Mouse (Mus musculus): Measurements from ENCODE around the gene Gm26657. TPM values are rescaled to one million over a fixed set of nuclear protein-coding genes. Genes with fewer than 3 reads are reported as not detected.

Gene Gm26657
- polyA plus RNA-seq, 2 experiments: not detected

DNA sequence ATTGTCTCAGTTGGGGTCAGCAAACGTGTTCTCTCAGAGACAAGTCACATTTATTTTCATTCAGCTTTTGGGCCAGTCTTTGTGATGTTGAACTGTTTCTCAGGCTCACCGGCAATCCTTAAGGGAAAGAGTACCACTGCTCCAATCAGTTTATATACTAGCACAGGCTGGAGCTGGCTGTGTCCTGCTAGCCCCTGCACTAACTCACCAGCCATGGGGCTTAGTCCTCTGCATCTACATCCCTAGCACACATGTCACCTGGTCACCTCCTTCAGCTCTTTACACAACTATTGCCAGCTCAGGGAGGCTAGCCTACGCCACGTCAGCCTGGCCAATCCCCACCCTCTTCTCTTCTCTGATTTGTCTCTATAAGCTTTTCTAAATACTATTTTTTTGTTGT, 2.8 kb downstream of the Gm26657 start:
- 91% methylated on average over 4 of the region's 4 CpGs for WGBS
- no peak for ATAC-seq (ENCODE audit: low FRiP score, low read depth)
- H3K9me3 ChIP-seq (ENCODE audit: control insufficient read depth, low read length): no peaks in the 10 kb centered on the region
- H3K4me1 ChIP-seq (ENCODE audit: control insufficient read depth, insufficient read depth, low read length): no peaks in the 10 kb centered on the region
- no peaks in the 10 kb centered on the region for H3K27me3 ChIP-seq (ENCODE audit: control insufficient read depth, insufficient read depth, low read length)
- no peak for DNase-seq (ENCODE audit: low spot score)
- no peak overlapping the region for H3K27ac ChIP-seq (replicated peaks; ENCODE audit: low read depth, low read length)
- no peak for TF ChIP-seq POLR2A (IDR thresholded peaks at IDR 0.05; ENCODE audit: borderline replicate concordance, extremely low read depth, insufficient read depth, insufficient read length)
- H3K4me2 ChIP-seq (replicated peaks; ENCODE audit: low read depth, low read length, severe bottlenecking): no peak overlapping the region
- H3K9ac ChIP-seq (ENCODE audit: low read depth, low read length, severe bottlenecking): no peak overlapping the region
- peaks cover 30% of the 10 kb centered on the region for H3K36me3 ChIP-seq (ENCODE audit: control insufficient read depth, insufficient read depth, low read length)
- no peak overlapping the region for H3K4me3 ChIP-seq (replicated peaks; ENCODE audit: low read length)

DNA sequence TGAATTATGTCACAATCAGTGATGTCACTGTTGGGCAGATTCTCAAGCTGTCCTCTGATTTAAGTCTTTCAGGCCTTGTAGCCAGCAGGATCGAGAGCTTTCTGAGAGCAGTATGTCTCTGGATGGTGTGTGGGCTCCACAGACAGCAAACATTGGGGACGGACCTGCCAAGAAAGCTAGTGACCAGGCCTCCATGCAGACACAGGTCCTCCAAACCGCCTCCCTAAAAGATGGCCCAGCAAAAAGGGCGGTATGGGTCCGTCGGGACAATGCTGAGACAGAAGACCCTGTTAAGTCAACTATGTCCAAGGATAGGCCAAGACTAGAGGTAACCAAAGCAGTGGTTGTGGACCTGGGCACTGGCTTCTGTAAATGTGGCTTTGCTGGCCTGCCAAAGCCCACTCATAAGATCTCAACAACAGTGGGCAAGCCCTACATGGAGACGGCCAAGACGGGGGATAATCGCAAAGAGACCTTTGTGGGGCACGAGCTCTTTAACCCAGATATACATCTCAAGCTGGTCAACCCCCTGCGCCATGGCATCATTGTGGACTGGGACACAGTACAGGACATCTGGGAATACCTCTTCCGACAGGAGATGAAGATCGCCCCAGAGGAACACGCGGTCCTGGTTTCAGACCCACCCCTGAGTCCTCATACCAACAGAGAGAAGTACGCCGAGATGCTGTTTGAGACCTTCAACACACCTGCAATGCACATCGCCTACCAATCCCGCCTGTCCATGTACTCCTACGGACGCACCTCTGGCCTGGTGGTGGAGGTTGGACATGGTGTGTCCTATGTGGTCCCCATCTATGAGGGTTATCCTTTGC, 3.7 kb downstream of the Gm26657 start, which contains the start of gene Actl7a:
Actl7a (plus strand) TSS at position 51 of the 833 bp plus-strand sequence.
- 95% methylated on average over 21 of the region's 21 CpGs for WGBS
- ATAC-seq (ENCODE audit: low FRiP score, low read depth): no peak; the same call in 1 of the 2 replicates
- Histone ChIP-seq H3K36me3 (ENCODE audit: control insufficient read depth, insufficient read depth, low read length) (peaks cover 33% of the 10 kb centered on the region), H3K4me3 (replicated peaks; ENCODE audit: low read length) (no peak within 1 kb of the TSS), H3K4me2 (replicated peaks; ENCODE audit: low read depth, low read length, severe bottlenecking) (no peak within 1 kb of the TSS), H3K9me3 (ENCODE audit: control insufficient read depth, low read length) (no peaks in the 10 kb centered on the region), H3K27me3 (ENCODE audit: control insufficient read depth, insufficient read depth, low read length) (no peaks in the 10 kb centered on the region), H3K27ac (replicated peaks; ENCODE audit: low read depth, low read length) (no peak within 1 kb of the TSS), H3K9ac (ENCODE audit: low read depth, low read length, severe bottlenecking) (no peak within 1 kb of the TSS), H3K4me1 (ENCODE audit: control insufficient read depth, insufficient read depth, low read length) (no peaks in the 10 kb centered on the region)
- no peak for DNase-seq (ENCODE audit: low spot score)
- TF ChIP-seq POLR2A (IDR thresholded peaks at IDR 0.05; ENCODE audit: borderline replicate concordance, extremely low read depth, insufficient read depth, insufficient read length): no peak

DNA sequence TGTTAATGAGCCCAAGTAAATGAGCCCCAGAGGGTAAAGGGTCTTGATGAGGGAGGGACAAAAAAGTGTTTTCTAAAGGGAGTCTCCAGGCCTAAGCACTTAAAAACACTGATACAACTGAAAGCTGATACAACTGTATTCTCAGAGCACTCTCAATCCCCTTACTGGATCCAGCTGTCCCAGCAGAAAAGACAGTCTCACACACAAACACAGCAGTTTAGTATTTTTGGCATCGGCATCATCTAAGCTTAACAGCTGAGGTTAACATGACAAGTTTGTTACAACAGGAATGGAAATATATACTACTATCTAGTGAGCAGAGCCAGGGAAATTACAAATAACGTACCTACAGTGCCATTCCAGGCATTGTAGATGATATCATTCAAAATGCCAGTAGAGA, 6.5 kb downstream of the Gm26657 start:
- peaks cover 60% of the 10 kb centered on the region for H3K36me3 ChIP-seq (ENCODE audit: control insufficient read depth, insufficient read depth, low read length)

DNA sequence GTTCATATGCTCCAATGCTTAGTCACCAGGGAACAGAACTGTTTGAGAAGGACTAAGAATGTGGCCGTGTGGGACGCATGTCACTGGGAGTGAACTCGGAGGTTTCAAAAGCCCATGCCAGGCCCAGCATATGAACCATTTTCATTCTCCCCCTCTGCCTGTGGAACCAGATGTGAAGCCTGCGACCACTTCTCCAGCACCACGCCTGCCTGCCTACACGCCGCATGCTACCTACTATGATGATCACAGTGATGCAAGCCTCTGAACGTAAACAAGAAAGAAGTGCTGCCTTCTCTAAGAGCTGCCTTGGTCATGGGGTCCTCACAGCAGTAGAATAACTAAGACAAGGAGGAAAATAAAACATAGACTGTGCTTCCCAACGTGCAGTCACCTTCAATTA, 7.6 kb downstream of the Gm26657 start:
- no peak overlapping the region for H3K4me3 ChIP-seq (replicated peaks; ENCODE audit: low read length)
- no peaks in the 10 kb centered on the region for H3K9me3 ChIP-seq (ENCODE audit: control insufficient read depth, low read length)
- ATAC-seq (ENCODE audit: low FRiP score, low read depth): no peak
- H3K4me2 ChIP-seq (replicated peaks; ENCODE audit: low read depth, low read length, severe bottlenecking): no peak overlapping the region
- no peak overlapping the region for H3K9ac ChIP-seq (ENCODE audit: low read depth, low read length, severe bottlenecking)
- no peaks in the 10 kb centered on the region for H3K27me3 ChIP-seq (ENCODE audit: control insufficient read depth, insufficient read depth, low read length)
- TF ChIP-seq POLR2A (IDR thresholded peaks at IDR 0.05; ENCODE audit: borderline replicate concordance, extremely low read depth, insufficient read depth, insufficient read length): no peak
- DNase-seq (ENCODE audit: low spot score): no peak
- H3K27ac ChIP-seq (replicated peaks; ENCODE audit: low read depth, low read length): no peak overlapping the region
- peaks cover 68% of the 10 kb centered on the region for H3K36me3 ChIP-seq (ENCODE audit: control insufficient read depth, insufficient read depth, low read length)
- no peaks in the 10 kb centered on the region for H3K4me1 ChIP-seq (ENCODE audit: control insufficient read depth, insufficient read depth, low read length)
- WGBS: 96% methylated on average over 9 of the region's 9 CpGs

More for the DNA sequence above, 6.5 kb downstream of the Gm26657 start:
- Histone ChIP-seq H3K9me3 (ENCODE audit: control insufficient read depth, low read length) (no peaks in the 10 kb centered on the region), H3K4me1 (ENCODE audit: control insufficient read depth, insufficient read depth, low read length) (no peaks in the 10 kb centered on the region), H3K27ac (replicated peaks; ENCODE audit: low read depth, low read length) (no peak overlapping the region), H3K4me2 (replicated peaks; ENCODE audit: low read depth, low read length, severe bottlenecking) (no peak overlapping the region), H3K27me3 (ENCODE audit: control insufficient read depth, insufficient read depth, low read length) (no peaks in the 10 kb centered on the region), H3K9ac (ENCODE audit: low read depth, low read length, severe bottlenecking) (no peak overlapping the region), H3K4me3 (replicated peaks; ENCODE audit: low read length) (no peak overlapping the region)
- no peak for TF ChIP-seq POLR2A (IDR thresholded peaks at IDR 0.05; ENCODE audit: borderline replicate concordance, extremely low read depth, insufficient read depth, insufficient read length)
- ATAC-seq (ENCODE audit: low FRiP score, low read depth): 0 out of 2 replicates have a peak, but pooled peaks have one; percentile 55
- 93% methylated on average over 2 of the region's 2 CpGs for WGBS
- DNase-seq (ENCODE audit: low spot score): no peak

DNA sequence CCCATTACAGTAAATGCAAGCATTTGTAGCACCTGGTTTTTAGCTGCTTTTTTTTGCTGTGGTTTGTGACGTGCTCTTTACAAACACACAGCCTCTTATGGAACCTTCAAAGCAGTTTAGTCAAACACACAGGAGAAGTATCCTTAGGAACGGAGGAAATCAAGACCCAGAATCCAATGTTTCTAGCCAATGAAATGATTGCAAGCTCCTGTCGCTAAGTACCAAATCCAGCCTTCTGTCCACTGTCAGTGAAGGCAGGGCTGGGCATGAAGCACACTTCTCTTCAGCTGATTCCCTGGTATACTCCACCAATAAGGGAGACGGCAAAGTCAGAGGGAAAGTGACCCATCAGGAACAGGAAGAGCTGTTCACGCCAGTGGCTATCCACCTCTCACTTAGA, 16.2 kb downstream of the Gm26657 start:
- Histone ChIP-seq H3K9ac (ENCODE audit: low read depth, low read length, severe bottlenecking) (no peak overlapping the region), H3K27me3 (ENCODE audit: control insufficient read depth, insufficient read depth, low read length) (no peaks in the 10 kb centered on the region), H3K27ac (replicated peaks; ENCODE audit: low read depth, low read length) (no peak overlapping the region), H3K4me1 (ENCODE audit: control insufficient read depth, insufficient read depth, low read length) (no peaks in the 10 kb centered on the region), H3K36me3 (ENCODE audit: control insufficient read depth, insufficient read depth, low read length) (peaks cover 88% of the 10 kb centered on the region), H3K9me3 (ENCODE audit: control insufficient read depth, low read length) (no peaks in the 10 kb centered on the region), H3K4me3 (replicated peaks; ENCODE audit: low read length) (no peak overlapping the region), H3K4me2 (replicated peaks; ENCODE audit: low read depth, low read length, severe bottlenecking) (no peak overlapping the region)
- no peak for TF ChIP-seq POLR2A (IDR thresholded peaks at IDR 0.05; ENCODE audit: borderline replicate concordance, extremely low read depth, insufficient read depth, insufficient read length)
- DNase-seq (ENCODE audit: low spot score) (no peak), ATAC-seq (ENCODE audit: low FRiP score, low read depth) (no peak)
- 89% methylated on average over 5 of the region's 5 CpGs for WGBS
